Mouse (Mus musculus) embryo, embryonic 10 days (tissue): Measurements from ENCODE around the gene Sele.

Experiments used
- DNase-seq: peaks from one replicate; pipeline ENCODE4 v3.0.0-alpha.2; 2015; ENCODE audit warnings: low spot score

The Sele gene

GRCm38 (mm10) chr1:164072001-164072400 is 24.0 kb downstream of the Sele start:
- DNase-seq: no peak

- no peak for DNase-seq
Measured at GRCm38 (mm10) chr1:164073091-164073490, 25.1 kb downstream of the Sele start.

DNA sequence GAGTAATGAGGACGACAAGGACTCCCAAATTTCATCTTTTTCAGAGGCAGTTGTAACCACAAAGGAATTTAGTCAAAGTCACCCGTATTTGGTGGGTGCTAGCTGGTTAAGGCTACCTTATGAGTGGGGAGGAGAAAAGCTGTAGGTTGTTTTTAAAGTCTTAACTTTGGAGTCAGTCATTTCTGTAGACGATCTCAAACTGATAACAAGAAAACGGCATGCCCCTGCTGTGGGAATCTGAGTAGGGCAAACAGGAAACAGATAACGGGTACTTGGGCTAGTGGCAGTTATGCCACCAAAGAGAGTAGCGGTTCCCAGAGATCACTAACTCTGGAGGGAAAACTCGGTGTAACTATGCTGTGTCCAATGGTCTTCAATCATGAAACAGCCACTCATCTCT is 25.8 kb downstream of the Sele start:
- DNase-seq: no peak

DNA sequence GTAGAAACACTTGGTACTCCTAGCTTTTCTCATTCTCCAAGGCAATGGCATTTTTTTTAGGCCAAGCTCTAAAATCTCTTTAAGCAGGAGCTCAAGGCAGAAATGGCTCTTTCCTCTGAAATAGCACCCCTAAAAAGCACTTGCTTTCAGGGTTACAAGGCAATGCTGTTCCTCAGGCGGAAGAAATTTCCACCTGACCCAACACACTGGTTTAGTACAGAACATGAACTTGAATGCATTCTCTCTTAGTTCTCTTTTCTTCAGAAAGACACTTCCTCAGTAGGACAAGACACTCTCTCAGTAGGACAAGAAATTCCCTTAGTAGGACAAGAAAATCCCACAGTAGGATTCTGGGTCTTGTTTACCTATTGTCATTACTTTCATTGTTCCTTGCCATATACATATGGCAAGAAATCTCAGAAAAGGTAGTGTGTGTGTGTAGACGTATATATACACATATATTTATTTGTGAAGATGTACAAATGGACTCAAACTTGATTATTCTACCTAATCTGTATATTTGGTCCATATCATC is 26.6 kb downstream of the Sele start:
- DNase-seq: no peak

GRCm38 (mm10) chr1:164075416-164075815 is 27.4 kb downstream of the Sele start:
- DNase-seq: no peak

DNA sequence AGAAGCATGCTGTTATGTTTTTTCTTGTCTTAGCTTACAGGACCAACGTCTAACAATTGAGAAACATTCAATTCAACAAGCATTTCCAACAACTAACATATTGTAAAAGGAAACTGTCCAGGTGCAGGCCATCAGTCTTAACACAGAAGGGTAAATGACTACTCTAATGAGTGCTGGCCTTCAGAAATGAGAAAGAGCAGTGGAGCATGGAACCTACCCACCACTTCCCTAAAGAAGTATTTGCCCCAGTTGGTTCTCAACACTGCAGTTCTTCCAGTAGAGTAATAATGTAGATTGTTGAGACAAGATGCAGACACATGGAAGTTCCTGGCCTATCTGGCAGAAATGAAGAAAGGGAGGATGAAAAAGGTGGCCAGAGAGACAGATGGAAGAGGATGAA is 28.4 kb downstream of the Sele start:
- no peak for DNase-seq

GRCm38 (mm10) chr1:164077031-164077430 is 29.0 kb downstream of the Sele start:
- DNase-seq: no peak

GRCm38 (mm10) chr1:164078323-164078741 is 30.3 kb downstream of the Sele start:
- no peak for DNase-seq

GRCm38 (mm10) chr1:164079091-164079490 is 31.1 kb downstream of the Sele start:
- DNase-seq: no peak

GRCm38 (mm10) chr1:164083046-164083445 is 35.0 kb downstream of the Sele start:
- DNase-seq: no peak

DNA sequence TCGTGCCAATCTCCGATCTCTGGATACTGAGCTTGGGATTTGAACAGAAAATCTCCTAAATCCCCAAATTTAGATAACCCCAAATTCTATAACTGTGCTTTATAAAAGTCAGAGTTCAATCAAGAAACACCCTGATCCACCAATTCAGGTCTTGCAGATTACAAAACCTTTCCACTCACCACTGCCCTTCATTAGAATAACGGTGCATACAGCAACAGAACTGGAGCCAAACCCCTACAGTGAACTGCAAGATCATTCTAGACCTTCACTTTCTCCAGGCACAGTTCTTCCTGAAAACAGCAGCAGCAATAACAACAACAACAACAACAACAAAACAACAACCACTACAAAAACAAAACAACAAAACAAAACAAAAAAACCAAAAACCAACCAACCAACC is 38.8 kb downstream of the Sele start:
- no peak for DNase-seq

DNA sequence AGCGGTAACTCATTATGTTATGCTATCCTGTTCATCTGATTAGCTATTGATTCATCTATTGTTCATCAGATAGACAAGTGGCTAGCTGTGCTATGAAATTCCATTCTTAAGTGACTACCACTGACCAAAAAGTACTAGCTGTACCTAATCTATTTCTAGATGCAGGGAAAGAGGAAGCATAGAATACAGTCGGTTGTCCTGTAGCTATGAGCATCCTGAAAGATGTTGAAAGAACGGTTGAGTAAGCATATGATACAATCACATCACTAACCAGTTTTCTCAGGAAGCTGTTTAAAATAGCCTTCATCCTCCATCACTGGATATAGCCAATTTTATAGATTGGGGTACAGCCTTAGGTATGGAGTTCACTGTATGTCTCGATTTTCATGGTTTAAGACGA is 39.8 kb downstream of the Sele start:
- no peak for DNase-seq

GRCm38 (mm10) chr1:164096780-164097179 is 48.7 kb downstream of the Sele start:
- no peak for DNase-seq

- no peak for DNase-seq
Measured at GRCm38 (mm10) chr1:164097911-164098310, 49.9 kb downstream of the Sele start.

- DNase-seq: no peak
Measured at GRCm38 (mm10) chr1:164098372-164098771, 50.3 kb downstream of the Sele start.
